Mouse (Mus musculus): ENCODE results near the gene Myo5c.

Gene Myo5c

DNA sequence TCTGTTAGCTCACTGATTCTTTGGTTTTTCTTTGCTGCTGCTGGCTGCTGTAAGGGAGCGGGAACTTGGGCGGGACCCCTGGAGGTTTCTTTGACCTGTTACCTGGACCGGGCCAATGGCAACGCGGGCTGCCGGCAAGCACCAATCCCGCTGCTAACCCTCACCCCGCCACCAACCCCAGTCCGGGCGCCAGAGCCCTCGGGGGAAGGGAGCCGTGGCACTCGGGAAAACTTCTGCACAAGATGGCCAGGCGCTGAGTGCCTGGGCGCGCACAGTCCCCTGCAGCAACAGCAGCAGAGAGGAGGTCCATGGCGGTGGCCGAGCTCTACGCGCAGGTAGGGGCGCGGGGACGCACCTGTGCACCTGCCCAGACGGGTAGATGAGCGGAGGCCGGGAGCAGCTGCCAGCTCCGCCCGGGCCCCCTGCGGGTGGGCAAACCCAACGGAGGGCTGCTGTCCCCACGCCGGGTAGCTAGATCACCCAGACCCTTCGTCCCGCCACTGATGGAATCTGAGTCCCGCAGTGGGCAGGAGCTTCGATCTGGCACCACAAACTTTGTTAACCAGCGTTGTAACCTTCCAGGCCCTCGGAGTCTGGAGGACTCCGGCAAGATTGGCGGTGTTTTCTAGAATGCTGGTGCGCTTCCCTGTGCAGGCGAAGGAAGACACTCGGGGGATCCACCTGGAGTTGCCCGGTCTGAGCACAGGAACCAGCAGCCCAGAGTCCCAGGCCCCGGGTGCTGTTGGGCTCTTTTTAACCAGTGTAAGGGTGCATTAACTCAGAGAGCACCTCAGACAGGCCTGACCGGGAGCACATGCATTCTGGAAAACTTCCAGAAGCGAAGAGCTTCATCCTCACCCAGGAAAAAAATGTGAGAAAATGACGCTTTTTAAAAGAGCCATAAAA is at the start of gene Myo5c:
Myo5c (plus strand) TSS at position 180 of the 906 bp plus-strand sequence.
- peak; percentile 72 for DNase-seq (ENCODE audit: extremely low spot score)

DNA sequence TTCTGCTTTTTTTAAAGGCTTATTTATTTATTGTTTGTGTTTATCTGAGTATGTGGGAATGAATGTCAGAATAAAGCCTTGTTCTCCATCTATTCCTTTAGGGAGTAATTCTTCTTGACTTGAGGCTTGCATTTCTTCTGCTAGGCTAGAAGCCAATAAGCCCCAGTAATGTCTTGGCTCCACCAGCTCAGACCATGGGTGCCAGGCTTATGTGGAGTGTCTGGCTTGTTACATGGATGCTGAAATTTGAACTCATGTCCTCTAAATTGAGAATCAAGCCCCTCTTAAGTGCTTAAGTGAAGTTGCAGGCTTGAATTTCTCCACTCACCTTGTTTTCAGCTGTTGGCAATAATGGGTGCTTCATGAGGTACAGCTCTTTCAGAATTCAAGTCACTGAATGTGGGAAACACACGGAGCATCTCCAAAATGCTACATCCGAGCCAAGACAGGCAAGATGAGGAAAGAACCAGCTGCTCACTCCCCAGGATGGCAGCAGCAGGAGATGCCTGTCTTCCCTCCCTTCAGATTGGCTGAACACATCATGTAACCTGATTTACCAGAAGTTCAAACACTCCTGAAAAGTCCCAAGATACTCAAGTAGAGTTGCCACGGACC is 44.1 kb upstream of the Myo5c start:
- DNase-seq (ENCODE audit: extremely low spot score), result no peak

- no peak for DNase-seq (ENCODE audit: extremely low spot score)
Observed at GRCm38 (mm10) chr9:75193858-75194257, 38.0 kb upstream of the Myo5c start.

GRCm38 (mm10) chr9:75196335-75196734 is 35.5 kb upstream of the Myo5c start:
- no peak for DNase-seq (ENCODE audit: extremely low spot score)

DNA sequence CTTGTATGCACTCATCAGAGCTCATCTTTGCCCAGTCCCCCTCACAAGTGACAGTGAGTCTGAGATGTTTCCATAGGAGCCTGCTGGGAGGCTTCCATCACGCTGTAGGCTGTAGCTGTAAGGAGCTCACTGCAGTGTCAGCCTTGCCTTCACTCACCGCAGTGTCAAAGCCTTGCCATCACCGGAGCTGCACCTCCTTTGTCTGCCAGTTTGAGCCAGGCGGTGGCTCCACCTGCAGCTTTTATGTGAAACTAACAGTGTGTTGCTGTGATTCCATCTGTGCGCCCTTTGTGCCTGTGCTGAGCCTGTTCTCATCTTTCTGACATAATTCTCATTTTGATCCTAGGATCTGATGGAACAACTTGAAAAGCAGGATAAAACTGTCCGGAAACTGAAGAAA is 34.5 kb upstream of the Myo5c start:
- no peak for DNase-seq (ENCODE audit: extremely low spot score)

DNA sequence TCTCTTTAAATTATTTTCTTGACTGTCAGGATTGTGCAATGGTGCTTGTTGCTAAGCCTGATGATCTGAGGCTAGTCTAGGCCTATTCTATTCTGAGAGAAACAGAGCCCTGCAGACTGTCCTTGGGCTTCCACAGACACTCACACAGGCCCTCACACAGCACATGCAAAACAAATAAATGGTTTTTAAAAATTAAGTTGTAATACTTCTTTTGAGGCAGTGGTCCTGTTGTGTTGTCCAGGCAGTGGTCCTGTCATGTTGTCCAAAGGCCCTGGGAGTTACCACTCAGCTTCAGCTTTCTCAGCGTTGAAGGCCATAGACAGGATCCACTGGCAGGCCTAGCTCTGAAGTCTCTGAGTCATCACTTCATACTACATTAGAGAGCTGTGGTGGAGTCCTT is 30.3 kb upstream of the Myo5c start:
- DNase-seq (ENCODE audit: extremely low spot score), result no peak

DNA sequence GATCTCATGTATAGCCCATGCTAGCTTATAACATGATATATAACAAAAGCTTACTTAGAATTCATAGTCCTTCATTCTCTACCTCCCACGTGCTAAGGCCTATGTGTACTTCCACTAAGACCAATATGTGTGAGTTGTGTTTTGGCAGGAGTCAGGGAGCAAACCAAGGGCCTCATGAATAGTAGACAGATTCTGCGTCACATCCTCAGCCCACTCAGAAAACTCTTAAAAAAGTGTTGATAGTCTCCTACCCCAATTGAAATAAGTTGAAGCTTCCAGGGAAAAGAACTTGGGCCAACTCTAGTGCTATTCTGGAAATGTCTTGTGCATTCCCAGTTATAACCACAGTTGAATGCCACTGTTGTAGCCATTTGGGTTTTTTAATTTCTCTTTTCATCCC is 29.8 kb upstream of the Myo5c start:
- DNase-seq (ENCODE audit: extremely low spot score), result no peak

GRCm38 (mm10) chr9:75209246-75209645 is 22.6 kb upstream of the Myo5c start:
- DNase-seq (ENCODE audit: extremely low spot score), result no peak

DNA sequence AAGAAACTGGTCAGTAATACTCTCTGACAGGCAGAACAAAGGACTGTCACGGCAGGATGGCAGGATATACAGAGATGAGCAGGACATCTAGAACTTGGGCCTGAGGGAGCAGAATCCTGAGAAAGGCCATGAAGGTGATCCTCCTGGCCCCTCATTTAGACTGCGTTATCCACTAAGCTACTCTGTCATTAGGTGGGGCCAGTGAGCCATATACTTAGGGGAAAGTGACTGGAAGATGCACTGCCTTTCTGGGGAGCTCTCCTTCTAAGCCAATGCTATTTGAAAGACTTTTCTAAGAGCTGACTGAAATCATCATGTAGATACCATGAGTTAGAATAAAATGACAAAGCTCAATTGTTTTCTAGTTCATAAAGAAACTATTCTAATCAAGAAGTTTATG is 21.6 kb upstream of the Myo5c start:
- DNase-seq (ENCODE audit: extremely low spot score), result no peak

GRCm38 (mm10) chr9:75214743-75215413 is 16.9 kb upstream of the Myo5c start:
- no peak for DNase-seq (ENCODE audit: extremely low spot score)

DNA sequence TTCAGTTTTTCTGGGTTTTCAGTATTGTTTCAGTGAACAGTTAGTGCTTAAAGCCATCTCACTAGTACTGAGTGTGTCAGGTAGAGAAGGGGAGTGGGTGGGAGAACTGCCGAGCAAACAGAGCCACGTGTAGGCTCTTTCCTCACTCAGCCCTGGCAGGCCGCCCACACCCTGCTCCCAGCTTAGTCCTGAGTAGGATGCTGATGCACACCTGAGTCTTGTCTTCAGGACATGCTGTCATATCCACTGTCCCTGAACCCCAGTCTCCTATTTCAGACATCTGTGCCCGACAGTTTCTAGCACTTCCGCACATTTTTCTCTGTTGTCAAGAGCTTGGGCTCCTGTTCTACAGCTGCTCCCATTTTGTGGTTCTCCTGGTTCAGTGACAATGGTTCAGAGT is 11.9 kb upstream of the Myo5c start:
- no peak for DNase-seq (ENCODE audit: extremely low spot score)

DNA sequence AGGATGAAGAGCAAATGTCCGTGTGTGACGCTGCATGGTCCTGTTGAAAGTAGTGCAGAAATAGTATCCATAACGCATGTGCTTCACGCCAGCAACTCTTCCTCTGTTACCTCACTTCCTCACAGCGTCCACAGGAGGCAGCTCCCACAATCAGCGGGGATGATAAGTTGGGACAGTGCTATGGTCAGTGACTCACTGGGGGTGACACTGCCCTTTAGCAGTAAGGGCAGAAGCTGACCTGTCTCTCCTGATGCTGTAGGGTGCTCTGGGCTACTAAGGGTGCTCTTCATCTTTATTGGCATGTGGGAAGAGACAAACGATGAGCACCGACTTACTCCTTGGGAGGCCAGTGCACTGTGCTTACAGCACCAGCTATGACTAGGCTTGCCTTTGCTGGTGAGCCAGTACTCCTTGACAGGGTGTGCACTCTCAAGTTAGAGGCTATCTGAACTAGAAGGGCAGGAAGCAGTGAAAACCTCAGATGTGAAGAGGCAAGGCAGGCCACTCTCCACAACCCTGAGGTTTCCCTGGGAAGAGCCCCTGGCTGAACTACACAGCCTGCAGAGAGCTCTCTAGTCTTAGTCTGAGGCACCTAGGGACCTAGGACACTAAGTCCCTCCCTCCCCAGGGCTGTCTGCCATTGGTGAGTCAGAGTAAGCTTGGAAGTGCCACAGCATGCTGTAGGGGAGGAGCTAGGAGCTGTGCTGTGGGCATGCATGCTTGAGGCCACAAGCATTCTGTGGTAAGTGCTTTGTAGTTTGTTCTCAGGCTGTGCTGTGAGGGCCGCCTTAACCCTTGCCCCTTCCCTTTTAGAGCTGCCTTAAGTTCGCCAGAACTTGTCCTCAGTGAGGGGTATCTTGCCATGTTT is 10.2 kb upstream of the Myo5c start:
- DNase-seq (ENCODE audit: extremely low spot score), result no peak

GRCm38 (mm10) chr9:75232860-75233259 is 1.0 kb downstream of the Myo5c start:
- no peak for DNase-seq (ENCODE audit: extremely low spot score)

DNA sequence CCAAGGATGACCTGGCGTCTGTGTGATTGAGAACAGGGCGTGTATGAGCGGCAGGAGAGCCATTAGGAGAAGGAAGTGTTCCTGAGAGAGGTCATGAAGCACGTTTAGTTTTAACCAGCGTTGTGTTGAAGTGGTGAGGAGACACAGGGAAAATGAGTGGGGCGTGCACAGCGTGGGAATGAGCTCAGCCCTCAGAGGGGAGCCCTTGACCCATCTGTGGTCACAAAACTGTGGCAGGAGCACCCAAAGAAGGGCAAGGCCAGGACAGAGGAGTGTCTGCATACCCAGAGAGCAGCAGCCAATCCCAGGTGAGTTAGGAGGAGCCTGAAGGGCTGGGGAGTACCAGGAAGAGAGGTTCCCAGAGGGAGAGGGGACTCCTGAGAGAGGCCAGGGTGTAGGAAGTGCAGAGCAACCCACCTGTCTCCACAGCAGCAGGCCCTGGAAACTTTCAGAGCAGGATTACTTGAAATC is 2.5 kb downstream of the Myo5c start:
- DNase-seq (ENCODE audit: extremely low spot score), result no peak

DNA sequence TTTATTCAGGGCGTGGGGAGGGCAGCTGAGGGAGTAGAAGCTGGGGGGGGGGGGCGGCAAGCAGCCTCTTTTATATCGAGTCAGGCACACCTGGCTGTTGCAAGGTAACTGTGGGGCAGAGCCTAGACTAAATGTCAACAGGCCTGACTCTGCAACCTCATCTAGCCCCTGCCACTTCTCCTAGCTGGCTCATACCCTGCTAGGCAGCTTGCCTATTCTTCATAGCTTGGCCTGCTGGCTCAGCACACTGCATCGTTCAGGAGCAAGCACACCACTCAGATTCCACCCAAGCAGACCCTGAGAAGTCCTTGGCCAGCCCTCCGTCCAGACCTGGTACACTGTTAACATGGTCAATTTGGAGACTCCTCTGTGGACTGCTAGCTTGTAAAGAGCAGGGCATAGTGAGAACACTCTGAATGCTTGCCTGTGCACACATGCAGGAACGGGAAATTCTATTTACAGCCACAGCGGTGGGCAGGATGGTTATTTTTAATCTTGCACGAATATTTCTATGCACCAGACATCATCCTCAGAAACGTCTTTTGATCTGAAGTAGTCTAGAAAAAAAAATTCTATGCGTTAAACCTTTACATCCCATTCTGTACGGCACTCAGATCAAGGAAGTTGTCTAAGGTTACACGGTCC is 3.3 kb downstream of the Myo5c start:
- DNase-seq (ENCODE audit: extremely low spot score), result no peak

GRCm38 (mm10) chr9:75235696-75236095 is 3.9 kb downstream of the Myo5c start:
- no peak for DNase-seq (ENCODE audit: extremely low spot score)

GRCm38 (mm10) chr9:75236416-75237308 is 4.8 kb downstream of the Myo5c start:
- DNase-seq (ENCODE audit: extremely low spot score), result no peak

GRCm38 (mm10) chr9:75238179-75238578 is 6.4 kb downstream of the Myo5c start:
- DNase-seq (ENCODE audit: extremely low spot score), result no peak

DNA sequence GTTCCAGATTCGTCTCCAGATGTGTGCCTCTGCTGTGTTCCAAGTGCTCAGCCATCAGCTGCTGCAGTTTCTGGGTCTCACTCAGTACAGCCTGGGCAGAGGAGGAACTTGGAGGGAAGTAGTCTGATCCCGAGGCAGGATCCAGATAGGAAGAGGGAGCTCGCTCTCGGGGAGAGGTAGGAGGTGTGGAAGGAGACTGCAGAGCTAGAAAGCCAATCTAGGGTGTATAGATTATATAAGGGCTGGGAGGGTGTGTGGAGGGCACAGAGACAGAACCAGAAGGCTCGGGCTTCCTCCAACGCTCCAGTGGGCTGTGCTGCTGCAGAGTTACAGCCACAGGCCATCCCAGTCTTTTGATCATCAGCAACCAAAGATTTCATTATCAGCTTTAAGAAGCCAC is 11.2 kb downstream of the Myo5c start:
- DNase-seq (ENCODE audit: extremely low spot score), result no peak

Data from embryo, embryonic 9.5 days (tissue).